Mouse (Mus musculus): ENCODE measurements around the gene Ubap1. TPM values are rescaled to one million over a fixed set of nuclear protein-coding genes. Genes with fewer than 3 reads are reported as not detected.

Gene Ubap1
- 10 to 100 TPM; 58.1 to 92.6 TPM for total RNA-seq (2023)

GRCm38 (mm10) chr4:41348584-41349198, at the start of gene Ubap1:
Ubap1 (plus strand) TSS chr4:41348996.

GRCm38 (mm10) chr4:41314141-41315129, 34.4 kb upstream of the Ubap1 start, which contains the start of gene Dcaf12:
Dcaf12 (minus strand) TSS chr4:41314889.

Other genes with a start within 250 kb of the Ubap1 start
- 10 to 100 TPM; 35.6 to 39.7 TPM for gene Nol6, start 224.5 kb upstream of the Ubap1 start, total RNA-seq (2023)
- gene Ube2r2, start 213.3 kb upstream of the Ubap1 start, total RNA-seq (2023) = 10 to 100 TPM; 58.4 to 72.8 TPM
- 10 to 100 TPM; 25.3 to 26.9 TPM for gene Ubap2, start 73.9 kb upstream of the Ubap1 start, total RNA-seq (2023)
- 10 to 100 TPM; 63.6 to 67.0 TPM for gene Dcaf12, start 34.1 kb upstream of the Ubap1 start, total RNA-seq (2023)
- gene Kif24, start 115.9 kb downstream of the Ubap1 start, total RNA-seq (2023) = 1 to 10 TPM; 2.5 to 2.8 TPM
- gene Nudt2, start 116.2 kb downstream of the Ubap1 start, total RNA-seq (2023) = 1 to 10 TPM; 5.9 to 6.3 TPM
- gene AI464131, start 154.1 kb downstream of the Ubap1 start, total RNA-seq (2023) = under 1 TPM in 1 of 2 experiments, not detected in 1; 0.79 TPM
- gene 1110017D15Rik, start 168.3 kb downstream of the Ubap1 start, total RNA-seq (2023) = not detected
- gene Fam219a, start 220.5 kb downstream of the Ubap1 start, total RNA-seq (2023) = 10 to 100 TPM; 24.2 to 27.6 TPM
- not detected for gene Dnaic1, start 220.8 kb downstream of the Ubap1 start, total RNA-seq (2023)

Data from monocyte, adult 59 days (primary cell).